Mouse (Mus musculus): ENCODE data around the gene Kifc3. TPM values are rescaled to one million over a fixed set of nuclear protein-coding genes. Genes with fewer than 3 reads are reported as not detected.
A peak's percentile ranks its signal among the peaks of the same experiment; 100 is the strongest.

Kifc3 gene
- total RNA-seq, 2 experiments from 2014 or later, result 63.7 to 65.7 TPM

GRCm38 (mm10) chr8:95138341-95139050 is 64.1 kb downstream of the Kifc3 start:
- intact Hi-C loops (cut with DNase I), result loop anchor here (10.0 kb wide), 1 partner anchor 66 kb away; the partner anchor contains the start of gene Kifc3
- peak; percentile 89 for DNase-seq

GRCm38 (mm10) chr8:95137641-95138098 is 64.9 kb downstream of the Kifc3 start:
- DNase-seq, result peak; percentile 16
- intact Hi-C loops (cut with DNase I), result loop anchor here (10.0 kb wide), 1 partner anchor 67 kb away; the partner anchor contains the start of gene Kifc3

- no peak for DNase-seq
- intact Hi-C loops (cut with DNase I), result loop anchor here (10.0 kb wide), 1 partner anchor 68 kb away; the partner anchor contains the start of gene Kifc3
Observed at GRCm38 (mm10) chr8:95137201-95137600, 65.4 kb downstream of the Kifc3 start.

GRCm38 (mm10) chr8:95136218-95136617 is 66.4 kb downstream of the Kifc3 start:
- intact Hi-C loops (cut with DNase I), result loop anchor here (10.0 kb wide), 1 partner anchor 69 kb away; the partner anchor contains the start of gene Kifc3
- DNase-seq, result no peak

- no peak for DNase-seq
- intact Hi-C loops (cut with DNase I), result loop anchor here (10.0 kb wide), 1 partner anchor 70 kb away; the partner anchor contains the start of gene Kifc3
Observed at GRCm38 (mm10) chr8:95135242-95135641, 67.4 kb downstream of the Kifc3 start.

- no peak for DNase-seq
- intact Hi-C loops (cut with DNase I), result loop anchor here (10.0 kb wide), 1 partner anchor 71 kb away; the partner anchor contains the start of gene Kifc3
Observed at GRCm38 (mm10) chr8:95134186-95134585, 68.4 kb downstream of the Kifc3 start.

GRCm38 (mm10) chr8:95131983-95132382 is 70.6 kb downstream of the Kifc3 start:
- intact Hi-C loops (cut with DNase I), result loop anchor here (10.0 kb wide), 1 partner anchor 73 kb away; the partner anchor contains the start of gene Kifc3
- DNase-seq, result no peak

- no peak for DNase-seq
- intact Hi-C loops (cut with DNase I), result loop anchor here (10.0 kb wide), 1 partner anchor 74 kb away; the partner anchor contains the start of gene Kifc3
Observed at GRCm38 (mm10) chr8:95130966-95131537, 71.6 kb downstream of the Kifc3 start.

GRCm38 (mm10) chr8:95128750-95129260 is 73.8 kb downstream of the Kifc3 start:
- intact Hi-C loops (cut with DNase I), result loop anchor here (10.0 kb wide), 1 partner anchor 196 kb away; no protein-coding TSS in a partner anchor
- DNase-seq, result no peak

GRCm38 (mm10) chr8:95127658-95128057 is 75.0 kb downstream of the Kifc3 start:
- intact Hi-C loops (cut with DNase I), result loop anchor here (10.0 kb wide), 1 partner anchor 197 kb away; no protein-coding TSS in a partner anchor
- no peak for DNase-seq

- DNase-seq, result no peak
- intact Hi-C loops (cut with DNase I), result loop anchor here (10.0 kb wide), 1 partner anchor 198 kb away; no protein-coding TSS in a partner anchor
Observed at GRCm38 (mm10) chr8:95126497-95126896, 76.1 kb downstream of the Kifc3 start.

GRCm38 (mm10) chr8:95123455-95123854 is 79.2 kb downstream of the Kifc3 start:
- intact Hi-C loops (cut with DNase I), result loop anchor here (10.0 kb wide), 1 partner anchor 201 kb away; no protein-coding TSS in a partner anchor

GRCm38 (mm10) chr8:95113750-95114149 is 88.9 kb downstream of the Kifc3 start:
- DNase-seq, result no peak
- intact Hi-C loops (cut with DNase I), result no loop called here

More at GRCm38 (mm10) chr8:95123455-95123854, 79.2 kb downstream of the Kifc3 start:
- no peak for DNase-seq

- no peak for DNase-seq
- intact Hi-C loops (cut with DNase I), result no loop called here
Observed at GRCm38 (mm10) chr8:95113108-95113507, 89.5 kb downstream of the Kifc3 start.

GRCm38 (mm10) chr8:95112594-95112993 is 90.0 kb downstream of the Kifc3 start:
- intact Hi-C loops (cut with DNase I), result no loop called here
- no peak for DNase-seq

GRCm38 (mm10) chr8:95107306-95107705 is 95.3 kb downstream of the Kifc3 start:
- DNase-seq, result no peak
- intact Hi-C loops (cut with DNase I), result loop anchor here (10.0 kb wide), 1 partner anchor 97 kb away; the partner anchor contains the start of gene Kifc3

GRCm38 (mm10) chr8:95101972-95102371 is 100.6 kb downstream of the Kifc3 start:
- intact Hi-C loops (cut with DNase I), result loop anchor here (10.0 kb wide), 1 partner anchor 103 kb away; the partner anchor contains the start of gene Kifc3
- no peak for DNase-seq

- intact Hi-C loops (cut with DNase I), result no loop called here
- DNase-seq, result peak; percentile 78
Observed at GRCm38 (mm10) chr8:95099009-95099408, 103.6 kb downstream of the Kifc3 start.

GRCm38 (mm10) chr8:95093574-95093973 is 109.0 kb downstream of the Kifc3 start:
- DNase-seq, result no peak
- intact Hi-C loops (cut with DNase I), result no loop called here

- DNase-seq, result no peak
- intact Hi-C loops (cut with DNase I), result no loop called here
Observed at GRCm38 (mm10) chr8:95085432-95086141, 117.0 kb downstream of the Kifc3 start.

All from left cerebral cortex, postnatal 4 days (tissue).